Mouse (Mus musculus) neural tube, embryonic 13.5 days (tissue): Measurements from ENCODE around the gene B3gntl1. TPM values are rescaled to one million over a fixed set of nuclear protein-coding genes. Genes with fewer than 3 reads are reported as not detected.
A peak's percentile ranks its signal among the peaks of the same experiment; 100 is the strongest.
"Not testable (repeated sequence)": the region's sequence is repeated elsewhere in the genome, so short reads cannot be mapped to it uniquely, and the experiment has no call there.

Experiments used
- ATAC-seq: fragments of 200-750 bp; cut with Nextera tagmentation; 2 replicates; pipeline ENCODE4 v1.8.0; 2017; ENCODE audit warnings: low read depth, mild to moderate bottlenecking, moderate TSS enrichment, moderate library complexity
- H3K27ac ChIP-seq: fragments of 300-500 bp; sonication (generic); replicated peaks from 2 replicates; pipeline ENCODE4 v1.5.1; 2015; ENCODE audit warnings: moderate library complexity, mild to moderate bottlenecking, inconsistent platforms
- H3K27me3 ChIP-seq: fragments of 300-500 bp; sonication (generic); 2 replicates; pipeline ENCODE4 v1.6.1; 2015; ENCODE audit warnings: mild to moderate bottlenecking, inconsistent platforms
- H3K36me3 ChIP-seq: fragments of 300-500 bp; sonication (generic); 2 replicates; pipeline ENCODE4 v1.6.1; 2015; ENCODE audit warnings: mild to moderate bottlenecking, inconsistent platforms
- H3K4me1 ChIP-seq: fragments of 300-500 bp; sonication (generic); replicated peaks from 2 replicates; pipeline ENCODE4 v1.6.1; 2015; ENCODE audit warnings: inconsistent platforms
- H3K4me2 ChIP-seq: fragments of 300-500 bp; sonication (generic); 2 replicates; pipeline ENCODE4 v1.6.1; 2015; ENCODE audit warnings: inconsistent platforms, mild to moderate bottlenecking, moderate library complexity
- H3K4me3 ChIP-seq: fragments of 300-500 bp; sonication (generic); 2 replicates; pipeline ENCODE4 v1.5.1; 2015; ENCODE audit warnings: mild to moderate bottlenecking, inconsistent platforms
- H3K9ac ChIP-seq: fragments of 300-500 bp; sonication (generic); 2 replicates; pipeline ENCODE4 v1.6.1; 2015; ENCODE audit warnings: moderate library complexity, mild to moderate bottlenecking, inconsistent platforms
- H3K9me3 ChIP-seq: fragments of 300-500 bp; sonication (generic); 2 replicates; pipeline ENCODE4 v1.6.1; 2016; ENCODE audit warnings: inconsistent platforms
- WGBS: fragments of 180-500 bp; shearing (Covaris S2); methylation state at CpG from one replicate; pipeline ENCODE4 v1.1.7; 2015; 5-methylcytosine and 5-hydroxymethylcytosine counted together
- polyA plus RNA-seq: library from polyadenylated mRNA; unstranded; fragments of >200 nt; fragmentation: Nextera tagmentation; extraction: Ambion mirVana; gene quantifications from 2 replicates; pipeline ENCODE4 v1.2.1, GENCODE M21; 2015

The B3gntl1 gene
- polyA plus RNA-seq, 1 experiment from 2014 or later: 6.2 TPM

GRCm38 (mm10) chr11:121676836-121677235, 3.9 kb upstream of the B3gntl1 start:
- H3K27ac ChIP-seq: no peak overlapping the region
- no peaks in the 10 kb centered on the region for H3K27me3 ChIP-seq
- H3K4me1 ChIP-seq: peaks cover 12% of the 10 kb centered on the region
- no peaks in the 10 kb centered on the region for H3K36me3 ChIP-seq
- H3K9ac ChIP-seq: no peak overlapping the region
- no peak overlapping the region for H3K4me3 ChIP-seq
- no peak for ATAC-seq
- no peaks in the 10 kb centered on the region for H3K9me3 ChIP-seq
- WGBS: 95% methylated on average over 2 of the region's 2 CpGs
- no peak overlapping the region for H3K4me2 ChIP-seq

DNA sequence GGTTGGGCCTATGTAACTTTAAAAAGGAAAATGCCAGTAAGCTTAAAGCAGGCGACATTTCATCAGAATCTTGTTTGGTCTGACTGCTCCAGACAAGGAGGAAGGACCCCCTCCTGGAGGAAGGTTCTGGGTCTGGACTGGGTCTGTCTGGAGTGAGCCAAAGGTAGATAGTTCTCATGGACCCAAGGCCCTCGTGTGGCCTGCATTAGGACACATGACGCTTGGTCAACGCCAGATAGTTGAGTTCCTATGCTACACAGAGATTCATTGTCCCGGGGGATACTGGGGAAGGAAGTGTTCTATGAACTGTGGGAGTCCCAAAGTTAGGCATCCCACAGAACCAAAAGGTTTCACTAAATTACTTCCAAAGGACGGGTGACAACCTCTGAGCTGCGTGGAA, 676 bp upstream of the B3gntl1 start:
- H3K9me3 ChIP-seq: no peaks in the 10 kb centered on the region
- no peaks in the 10 kb centered on the region for H3K36me3 ChIP-seq
- peak overlapping the region; percentile 83 for H3K4me2 ChIP-seq
- WGBS: 76% methylated on average over 7 of the region's 7 CpGs
- H3K4me1 ChIP-seq: peaks cover 12% of the 10 kb centered on the region
- peak overlapping the region; percentile 71 for H3K4me3 ChIP-seq
- peak; percentile 40 for ATAC-seq
- H3K27me3 ChIP-seq: no peaks in the 10 kb centered on the region
- peak overlapping the region; percentile 69 for H3K9ac ChIP-seq
- H3K27ac ChIP-seq: peak overlapping the region; percentile 82

DNA sequence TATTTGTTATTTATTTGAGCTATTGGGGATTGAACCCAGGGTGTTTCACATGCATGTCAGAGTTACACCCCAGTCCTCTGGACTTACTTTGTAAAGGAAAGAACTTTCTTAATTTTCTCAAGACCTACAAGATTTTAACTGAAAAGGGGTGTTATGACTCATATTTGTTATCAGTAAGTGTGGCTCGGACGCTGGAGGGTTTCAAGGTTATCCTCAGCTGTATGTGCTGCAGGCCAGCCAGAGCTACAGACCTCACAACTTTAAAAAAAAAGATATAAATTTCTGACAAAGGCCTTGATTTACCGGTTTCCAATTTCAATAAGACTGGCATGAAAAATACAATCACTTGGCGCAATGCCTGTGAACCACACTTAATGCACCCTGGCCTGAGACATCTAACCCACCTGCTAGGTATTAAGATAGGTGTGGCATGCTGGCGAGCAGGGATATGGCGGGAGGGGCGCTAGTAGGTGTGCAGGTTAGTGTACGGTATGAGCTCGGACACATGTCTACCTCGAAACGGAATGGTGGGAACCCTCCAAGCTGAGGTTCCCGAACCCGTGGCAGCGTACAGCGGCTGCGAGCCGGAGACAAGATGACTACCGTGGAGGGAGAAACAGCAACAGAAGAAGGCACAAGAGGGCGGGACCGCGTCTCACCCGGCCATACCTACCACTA, 502 bp downstream of the B3gntl1 start:
- Histone ChIP-seq H3K4me3 (peak overlapping the region; percentile 71), H3K4me2 (peak overlapping the region; percentile 83), H3K27me3 (no peaks in the 10 kb centered on the region), H3K27ac (peak overlapping the region; percentile 94), H3K9me3 (no peaks in the 10 kb centered on the region), H3K4me1 (peaks cover 12% of the 10 kb centered on the region), H3K36me3 (no peaks in the 10 kb centered on the region), H3K9ac (peak overlapping the region; percentile 86)
- ATAC-seq: peak; percentile 70
- WGBS: 4% methylated on average over 22 of the region's 22 CpGs

DNA sequence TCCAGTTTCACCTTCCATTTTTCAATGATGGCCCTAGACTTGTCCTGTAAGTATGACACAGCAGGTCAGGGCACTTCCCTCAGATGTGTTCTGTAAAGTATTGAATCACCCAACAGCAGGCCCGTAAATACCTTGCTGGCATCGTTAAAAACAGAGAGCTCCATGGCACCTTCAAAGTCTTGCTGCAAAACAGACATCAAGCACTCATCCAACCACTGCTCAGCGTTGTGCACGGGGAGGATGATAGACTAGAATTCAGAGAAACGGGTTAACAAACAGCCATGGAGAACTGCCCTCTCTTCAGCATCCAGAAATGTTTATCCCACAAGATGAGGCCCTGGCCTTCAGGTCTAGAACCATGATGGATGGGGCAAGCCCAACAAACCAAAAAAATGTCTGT, 2.0 kb downstream of the B3gntl1 start:
- no peak overlapping the region for H3K27ac ChIP-seq
- 89% methylated on average over 5 of the region's 5 CpGs for WGBS
- peaks cover 12% of the 10 kb centered on the region for H3K4me1 ChIP-seq
- H3K4me2 ChIP-seq: no peak overlapping the region
- no peaks in the 10 kb centered on the region for H3K27me3 ChIP-seq
- ATAC-seq: no peak
- H3K36me3 ChIP-seq: no peaks in the 10 kb centered on the region
- no peak overlapping the region for H3K9ac ChIP-seq
- H3K4me3 ChIP-seq: no peak overlapping the region
- H3K9me3 ChIP-seq: no peaks in the 10 kb centered on the region

DNA sequence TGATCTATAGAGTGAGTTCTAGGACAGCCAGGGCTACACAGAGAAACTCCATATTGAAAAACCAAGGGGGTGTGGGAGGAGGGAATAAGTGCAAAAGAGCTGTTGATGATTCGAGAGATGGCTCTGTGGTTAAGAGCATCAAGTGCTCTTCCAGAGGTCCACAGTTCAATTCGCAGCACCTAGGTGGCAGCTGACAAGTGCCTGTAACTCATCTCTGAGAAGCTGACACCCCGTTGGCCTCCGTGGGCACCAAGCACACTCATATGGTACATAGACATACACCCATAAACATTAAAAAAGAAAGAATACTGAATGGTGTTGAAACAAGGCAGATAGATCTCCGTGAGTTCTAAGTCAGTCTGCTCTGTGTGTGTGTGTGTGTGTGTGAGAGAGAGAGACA, 4.2 kb downstream of the B3gntl1 start:
- Histone ChIP-seq H3K36me3 (no peaks in the 10 kb centered on the region), H3K9ac (no peak overlapping the region), H3K4me2 (no peak overlapping the region), H3K4me1 (peaks cover 11% of the 10 kb centered on the region), H3K27ac (no peak overlapping the region), H3K27me3 (no peaks in the 10 kb centered on the region), H3K4me3 (no peak overlapping the region), H3K9me3 (no peaks in the 10 kb centered on the region)
- WGBS: 91% methylated on average over 5 of the region's 5 CpGs
- no peak for ATAC-seq

GRCm38 (mm10) chr11:121667541-121667940, 5.4 kb downstream of the B3gntl1 start:
- H3K27me3 ChIP-seq: no peaks in the 10 kb centered on the region
- H3K9me3 ChIP-seq: no peaks in the 10 kb centered on the region
- no peak overlapping the region for H3K27ac ChIP-seq
- no peak overlapping the region for H3K4me2 ChIP-seq
- H3K9ac ChIP-seq: no peak overlapping the region
- no peak overlapping the region for H3K4me3 ChIP-seq
- H3K4me1 ChIP-seq: peaks cover 6% of the 10 kb centered on the region
- ATAC-seq: no peak
- no peaks in the 10 kb centered on the region for H3K36me3 ChIP-seq
- WGBS: 93% methylated on average over 4 of the region's 4 CpGs

DNA sequence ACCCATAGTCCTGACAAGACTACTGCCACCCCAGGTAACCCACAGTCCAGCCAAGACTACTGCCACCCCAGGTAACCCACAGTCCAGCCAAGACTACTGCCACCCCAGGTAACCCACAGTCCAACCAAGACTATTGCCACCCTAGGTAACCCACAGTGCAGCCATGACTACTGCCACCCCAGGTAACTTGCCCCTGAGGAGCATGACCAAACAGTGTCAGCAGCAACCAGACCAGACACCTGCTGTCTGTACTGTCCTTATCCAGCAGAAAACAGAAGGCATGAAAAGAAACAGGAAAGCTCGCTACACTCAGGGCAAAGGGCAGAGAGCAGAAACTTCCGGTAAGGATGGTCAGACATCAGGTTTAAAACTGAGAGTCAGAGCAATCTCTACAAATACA, 11.8 kb downstream of the B3gntl1 start:
- no peak for ATAC-seq
- H3K27ac ChIP-seq: no peak overlapping the region
- no peaks in the 10 kb centered on the region for H3K4me1 ChIP-seq
- H3K4me2 ChIP-seq: no peak overlapping the region
- no peak overlapping the region for H3K4me3 ChIP-seq
- no peaks in the 10 kb centered on the region for H3K27me3 ChIP-seq
- no peaks in the 10 kb centered on the region for H3K9me3 ChIP-seq
- 0 out of 2 replicates have a peak, but pooled peaks cover 6% of the 10 kb centered on the region for H3K36me3 ChIP-seq
- WGBS: 97% methylated on average over 2 of the region's 2 CpGs
- no peak overlapping the region for H3K9ac ChIP-seq

- H3K9ac ChIP-seq, H3K4me1 ChIP-seq, H3K27me3 ChIP-seq, H3K9me3 ChIP-seq, H3K27ac ChIP-seq, ATAC-seq, H3K4me3 ChIP-seq, H3K4me2 ChIP-seq, H3K36me3 ChIP-seq: not testable (repeated sequence)
- WGBS: 93% methylated on average over 2 of the region's 2 CpGs
Measured at GRCm38 (mm10) chr11:121660604-121661003, 12.3 kb downstream of the B3gntl1 start.

DNA sequence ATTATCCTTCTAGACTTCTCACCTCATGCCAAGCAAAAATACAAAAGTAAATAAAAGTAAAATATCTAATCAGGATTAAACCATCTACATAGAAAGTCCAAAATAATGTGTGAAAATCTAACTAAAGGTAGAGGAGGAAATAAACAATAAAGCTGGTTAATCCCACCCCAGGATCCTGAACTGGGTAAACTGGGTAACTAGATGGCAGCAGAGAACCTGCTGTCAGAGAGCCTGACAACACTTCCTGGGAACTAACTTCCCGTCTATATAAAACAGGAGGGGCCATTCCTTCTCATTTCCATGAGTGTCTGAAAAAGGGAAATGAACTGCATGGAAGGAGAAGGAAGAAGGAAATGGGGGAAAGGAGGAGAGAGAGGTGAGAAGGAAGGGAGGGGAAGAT, 14.8 kb downstream of the B3gntl1 start:
- no peak overlapping the region for H3K4me3 ChIP-seq
- no peak overlapping the region for H3K9ac ChIP-seq
- no peaks in the 10 kb centered on the region for H3K4me1 ChIP-seq
- 60% methylated on average over 1 of the region's 1 CpGs for WGBS
- no peak for ATAC-seq
- H3K27me3 ChIP-seq: no peaks in the 10 kb centered on the region
- H3K9me3 ChIP-seq: no peaks in the 10 kb centered on the region
- no peak overlapping the region for H3K4me2 ChIP-seq
- H3K27ac ChIP-seq: no peak overlapping the region
- H3K36me3 ChIP-seq: 0 out of 2 replicates have a peak, but pooled peaks cover 6% of the 10 kb centered on the region

DNA sequence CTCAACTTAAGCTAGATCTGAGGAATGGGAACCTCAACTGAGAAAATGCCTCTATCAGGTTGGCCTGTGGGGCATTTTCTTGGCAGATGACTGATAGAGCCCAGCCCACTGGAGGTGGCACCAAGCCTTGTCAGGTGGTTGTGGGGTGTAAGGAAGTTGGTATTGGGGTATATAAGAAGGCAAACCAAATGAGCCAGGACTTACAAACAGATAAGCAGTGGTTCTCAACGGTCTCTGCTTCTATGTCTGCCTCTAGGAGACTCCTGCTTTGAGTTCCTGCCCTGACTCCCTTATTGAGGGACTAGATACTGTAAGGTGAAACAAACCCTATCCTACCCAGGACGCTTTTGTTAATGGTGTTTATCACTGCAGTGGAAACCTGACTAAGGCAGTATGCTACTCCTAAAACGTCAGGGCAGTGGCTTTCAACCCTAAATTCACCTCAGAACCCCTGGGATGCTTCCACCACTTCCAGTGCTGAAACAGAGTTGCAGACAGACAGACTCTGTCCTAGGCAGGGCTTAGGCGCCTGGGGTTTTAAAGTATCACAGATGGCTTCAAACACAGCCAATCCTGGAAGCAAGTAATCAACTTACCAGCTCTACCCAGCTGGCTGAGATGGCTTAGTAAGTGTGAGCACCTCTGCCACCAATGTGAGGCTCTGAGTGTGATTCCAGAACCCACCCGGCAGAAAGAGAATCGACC, 17.0 kb downstream of the B3gntl1 start:
- no peak overlapping the region for H3K4me3 ChIP-seq
- 83% methylated on average over 6 of the region's 6 CpGs for WGBS
- H3K27me3 ChIP-seq: no peaks in the 10 kb centered on the region
- ATAC-seq: no peak
- no peaks in the 10 kb centered on the region for H3K9me3 ChIP-seq
- no peak overlapping the region for H3K4me2 ChIP-seq
- no peaks in the 10 kb centered on the region for H3K36me3 ChIP-seq
- no peaks in the 10 kb centered on the region for H3K4me1 ChIP-seq
- H3K9ac ChIP-seq: no peak overlapping the region
- H3K27ac ChIP-seq: no peak overlapping the region

DNA sequence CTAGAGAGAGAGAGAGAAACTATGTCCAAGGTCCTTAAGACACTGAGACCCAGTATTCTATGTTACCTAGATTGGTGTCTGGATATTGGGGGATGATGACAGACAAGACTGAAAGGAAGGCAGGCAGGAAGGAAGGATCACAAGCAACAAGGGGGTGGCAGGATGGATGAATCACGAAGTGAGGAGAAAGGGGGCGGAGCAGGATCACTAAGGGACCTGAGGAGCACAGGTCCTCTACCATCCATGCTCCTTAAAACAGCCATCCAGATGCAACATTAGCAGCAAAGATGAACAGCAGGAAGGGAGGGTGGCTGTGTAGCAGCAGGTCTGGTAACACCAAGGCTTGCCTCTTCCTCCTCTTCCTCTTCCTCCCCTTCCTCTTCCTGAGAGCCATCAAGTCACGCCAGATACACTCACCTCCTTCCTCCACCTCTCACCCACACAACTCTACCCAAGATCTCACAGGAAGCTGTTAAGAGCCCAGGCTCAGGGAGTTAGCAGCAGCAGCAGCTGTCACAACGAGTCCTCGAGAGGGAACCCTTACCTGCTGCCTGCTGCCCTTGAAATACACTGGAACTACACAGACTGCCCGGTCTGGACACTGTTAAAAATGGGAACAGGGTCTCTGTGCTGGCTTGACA, 17.7 kb downstream of the B3gntl1 start:
- ATAC-seq: no peak
- Histone ChIP-seq H3K9me3 (no peaks in the 10 kb centered on the region), H3K4me1 (no peaks in the 10 kb centered on the region), H3K27ac (no peak overlapping the region), H3K36me3 (no peaks in the 10 kb centered on the region), H3K4me3 (no peak overlapping the region), H3K9ac (no peak overlapping the region), H3K4me2 (no peak overlapping the region), H3K27me3 (no peaks in the 10 kb centered on the region)
- WGBS: 86% methylated on average over 6 of the region's 6 CpGs

GRCm38 (mm10) chr11:121654406-121654945, 18.5 kb downstream of the B3gntl1 start:
- WGBS: 90% methylated on average over 9 of the region's 9 CpGs
- no peaks in the 10 kb centered on the region for H3K4me1 ChIP-seq
- no peak overlapping the region for H3K4me3 ChIP-seq
- H3K9ac ChIP-seq: no peak overlapping the region
- no peak overlapping the region for H3K4me2 ChIP-seq
- no peaks in the 10 kb centered on the region for H3K27me3 ChIP-seq
- H3K27ac ChIP-seq: no peak overlapping the region
- no peaks in the 10 kb centered on the region for H3K36me3 ChIP-seq
- H3K9me3 ChIP-seq: no peaks in the 10 kb centered on the region
- no peak for ATAC-seq
